Mouse (Mus musculus) forebrain, embryonic 15.5 days (tissue): Measurements from ENCODE around the gene Borcs5. TPM values are rescaled to one million over a fixed set of nuclear protein-coding genes. Genes with fewer than 3 reads are reported as not detected.

Experiments used
- ATAC-seq: fragments of 200-750 bp; cut with Nextera tagmentation; replicated peaks from 2 replicates; pipeline ENCODE4 v1.8.0; 2017; ENCODE audit warnings: mild to moderate bottlenecking, moderate TSS enrichment, moderate library complexity
- H3K27ac ChIP-seq: fragments of 300-500 bp; sonication (generic); replicated peaks from 2 replicates; pipeline ENCODE4 v1.5.1; 2015; ENCODE audit warnings: mild to moderate bottlenecking, inconsistent platforms
- H3K27me3 ChIP-seq: fragments of 300-500 bp; sonication (generic); 2 replicates; pipeline ENCODE4 v1.6.1; 2015; ENCODE audit warnings: inconsistent platforms
- H3K36me3 ChIP-seq: fragments of 300-500 bp; sonication (generic); 2 replicates; pipeline ENCODE4 v1.6.1; 2015; ENCODE audit warnings: mild to moderate bottlenecking, inconsistent platforms
- H3K4me1 ChIP-seq: fragments of 300-500 bp; sonication (generic); 2 replicates; pipeline ENCODE4 v1.6.1; 2015; ENCODE audit warnings: inconsistent platforms
- H3K4me2 ChIP-seq: fragments of 300-500 bp; sonication (generic); replicated peaks from 2 replicates; pipeline ENCODE4 v1.6.1; 2015; ENCODE audit warnings: mild to moderate bottlenecking, inconsistent platforms
- H3K4me3 ChIP-seq: fragments of 300-500 bp; sonication (generic); 2 replicates; pipeline ENCODE4 v1.5.1; 2015; ENCODE audit warnings: mild to moderate bottlenecking, inconsistent platforms
- H3K9ac ChIP-seq: fragments of 300-500 bp; sonication (generic); replicated peaks from 2 replicates; pipeline ENCODE4 v1.6.1; 2015; ENCODE audit warnings: mild to moderate bottlenecking, inconsistent platforms
- H3K9me3 ChIP-seq: fragments of 300-500 bp; sonication (generic); 2 replicates; pipeline ENCODE4 v1.6.1; 2016; ENCODE audit warnings: inconsistent platforms
- whole genome bisulfite sequencing: fragments of 180-500 bp; shearing (Covaris S2); methylation state at CpG from one replicate; pipeline ENCODE4 v1.1.7; 2015; ENCODE audit warnings: mixed read lengths; 5-methylcytosine and 5-hydroxymethylcytosine counted together
- polyA plus RNA-seq: library from polyadenylated mRNA; unstranded; fragments of >200 nt; fragmentation: Nextera tagmentation; extraction: Ambion mirVana; gene quantifications from 2 replicates; pipeline ENCODE4 v1.2.1, GENCODE M21; 2015

The Borcs5 gene
- polyA plus RNA-seq, 1 experiment from 2014 or later = 45.8 TPM

DNA sequence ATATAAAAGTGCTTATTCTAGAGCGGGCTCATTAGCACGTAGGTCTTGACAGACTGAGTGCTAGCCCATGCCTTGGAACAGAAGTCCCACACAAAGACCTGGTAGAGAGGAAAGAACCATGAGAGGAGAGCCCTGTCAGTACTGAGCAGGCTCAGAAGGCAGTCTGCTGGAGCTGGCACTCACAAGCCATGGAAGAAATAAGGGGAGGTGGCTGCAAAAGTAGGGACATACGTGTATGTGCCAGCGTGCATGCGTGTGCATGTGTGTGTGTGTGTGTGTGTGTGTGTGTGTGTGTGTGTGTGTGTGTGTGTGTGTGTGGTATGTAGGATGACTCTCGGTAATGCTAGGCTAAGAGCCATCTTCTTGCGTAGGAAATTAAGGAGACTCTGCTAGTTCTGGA lies 84.0 kb downstream of the Borcs5 start:
- Histone ChIP-seq H3K4me1 (peaks cover 5% of the 10 kb centered on the region; the same call in 1 of the 2 replicates), H3K9ac (no peak overlapping the region), H3K36me3 (0 out of 2 replicates have a peak, but pooled peaks cover 7% of the 10 kb centered on the region), H3K4me3 (no peak overlapping the region), H3K27ac (no peak overlapping the region), H3K4me2 (no peak overlapping the region), H3K27me3 (no peaks in the 10 kb centered on the region), H3K9me3 (no peaks in the 10 kb centered on the region)
- WGBS = 87% methylated on average over 7 of the region's 7 CpGs
- no peak for ATAC-seq

DNA sequence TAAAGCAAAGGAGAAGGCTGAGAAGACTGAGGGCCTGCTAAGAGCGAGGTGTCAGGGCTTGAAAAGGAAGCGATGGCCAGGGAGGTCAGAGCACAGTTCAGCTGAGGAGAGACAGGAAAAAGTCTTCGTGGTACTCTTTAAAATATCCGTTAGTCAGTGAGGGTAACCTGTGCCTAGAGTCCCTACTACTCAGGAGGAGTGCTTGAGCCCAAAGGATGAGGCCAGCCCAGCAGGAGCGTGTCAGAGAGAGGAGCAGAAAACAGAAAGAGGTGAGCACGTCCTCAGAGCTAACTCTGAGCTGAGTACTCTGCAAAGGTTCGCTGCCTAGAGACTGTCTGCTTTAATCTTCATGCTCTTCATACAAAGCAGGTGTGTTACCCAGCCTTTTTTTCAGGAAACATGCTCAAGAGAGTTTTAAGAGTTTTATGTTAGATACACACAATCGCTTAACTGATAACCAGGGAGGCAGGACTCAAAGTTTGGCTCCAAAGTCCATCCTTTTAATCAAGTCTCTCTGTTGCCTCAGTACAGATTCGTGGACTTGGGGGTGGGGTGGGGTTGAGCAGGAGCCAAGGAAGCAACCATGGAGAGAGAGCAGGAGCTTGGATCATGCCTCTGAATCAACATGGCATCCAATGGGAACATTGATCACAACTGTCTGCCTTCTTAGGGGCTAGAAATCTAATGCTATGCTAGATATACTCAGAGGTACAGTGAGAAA lies 84.7 kb downstream of the Borcs5 start:
- H3K27me3 ChIP-seq = no peaks in the 10 kb centered on the region
- H3K4me1 ChIP-seq = peaks cover 5% of the 10 kb centered on the region; the same call in 1 of the 2 replicates
- H3K36me3 ChIP-seq = 0 out of 2 replicates have a peak, but pooled peaks cover 7% of the 10 kb centered on the region
- H3K9me3 ChIP-seq = no peaks in the 10 kb centered on the region
- H3K4me3 ChIP-seq = no peak overlapping the region
- 92% methylated on average over 9 of the region's 9 CpGs for WGBS
- no peak for ATAC-seq
- no peak overlapping the region for H3K27ac ChIP-seq
- H3K9ac ChIP-seq = no peak overlapping the region
- no peak overlapping the region for H3K4me2 ChIP-seq

DNA sequence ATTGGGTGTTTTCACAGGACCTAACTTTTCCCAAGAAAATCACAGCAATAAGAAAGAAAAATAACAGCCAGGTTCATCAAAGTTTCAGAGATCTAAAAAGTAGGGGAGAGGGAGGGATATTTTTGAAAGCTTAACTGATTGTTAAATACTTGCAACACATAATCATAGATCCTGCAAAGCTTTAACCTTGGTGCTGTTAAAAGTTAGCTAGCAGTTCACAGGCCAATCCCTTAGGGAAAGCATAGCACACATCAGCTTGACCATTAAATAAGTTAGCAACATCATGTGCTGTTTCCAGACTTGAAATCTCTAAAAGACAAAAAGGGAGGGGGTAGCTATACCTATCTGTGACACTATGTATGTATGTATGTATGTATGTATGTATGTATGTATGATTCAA lies 86.1 kb downstream of the Borcs5 start:
- no peak overlapping the region for H3K9ac ChIP-seq
- no peaks in the 10 kb centered on the region for H3K9me3 ChIP-seq
- no peaks in the 10 kb centered on the region for H3K27me3 ChIP-seq
- H3K36me3 ChIP-seq = 0 out of 2 replicates have a peak, but pooled peaks cover 2% of the 10 kb centered on the region
- H3K4me3 ChIP-seq = no peak overlapping the region
- peaks cover 5% of the 10 kb centered on the region; the same call in 1 of the 2 replicates for H3K4me1 ChIP-seq
- no peak overlapping the region for H3K27ac ChIP-seq
- no peak overlapping the region for H3K4me2 ChIP-seq
- no peak for ATAC-seq

DNA sequence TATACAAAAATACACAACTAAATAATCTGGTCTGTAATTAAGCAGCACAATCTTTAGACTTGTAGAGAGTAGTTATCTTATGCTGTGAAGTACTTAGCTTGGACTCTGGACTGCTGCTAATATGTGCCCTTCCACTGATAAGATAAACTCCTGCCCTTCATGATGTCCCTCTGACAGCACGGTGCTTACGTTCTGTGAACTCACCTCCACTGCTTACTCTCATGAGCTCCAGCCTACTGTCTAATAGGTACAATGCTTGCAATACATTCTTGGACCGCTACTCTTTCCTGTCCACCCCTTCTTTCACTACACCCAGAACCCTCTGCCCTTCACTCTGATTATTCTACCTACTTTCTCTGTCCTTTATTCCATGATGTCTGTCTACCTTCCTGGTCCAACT lies 91.7 kb downstream of the Borcs5 start:
- ATAC-seq = no peak
- Histone ChIP-seq H3K4me2 (no peak overlapping the region), H3K4me3 (no peak overlapping the region), H3K9me3 (no peaks in the 10 kb centered on the region), H3K4me1 (no peaks in the 10 kb centered on the region), H3K27ac (no peak overlapping the region), H3K9ac (no peak overlapping the region), H3K36me3 (no peaks in the 10 kb centered on the region), H3K27me3 (no peaks in the 10 kb centered on the region)
- WGBS = 91% methylated on average over 3 of the region's 3 CpGs

DNA sequence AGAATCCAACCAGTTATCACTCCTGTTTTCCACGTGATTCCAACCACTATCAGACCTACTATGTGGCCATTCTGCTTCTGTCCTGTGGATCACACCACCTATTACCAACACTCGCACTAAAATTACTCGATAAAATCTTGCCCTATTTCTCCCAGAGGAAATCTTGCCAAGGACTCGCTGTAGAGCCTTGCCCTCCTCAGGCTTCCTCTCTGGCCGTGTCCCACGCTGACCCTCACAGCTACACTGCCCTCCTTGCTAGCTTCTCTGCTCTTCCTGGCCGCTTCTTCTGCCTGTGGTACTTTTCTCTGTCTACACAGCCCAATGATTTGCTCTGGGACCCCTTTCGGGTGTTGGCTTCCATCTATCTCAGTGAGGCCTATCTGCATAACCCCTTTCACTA lies 93.5 kb downstream of the Borcs5 start:
- Histone ChIP-seq H3K9ac (no peak overlapping the region), H3K4me3 (no peak overlapping the region), H3K36me3 (no peaks in the 10 kb centered on the region; the same call in 1 of the 2 replicates), H3K4me1 (no peaks in the 10 kb centered on the region), H3K27ac (no peak overlapping the region), H3K4me2 (no peak overlapping the region), H3K27me3 (no peaks in the 10 kb centered on the region), H3K9me3 (no peaks in the 10 kb centered on the region)
- 95% methylated on average over 8 of the region's 8 CpGs for WGBS
- ATAC-seq = no peak

DNA sequence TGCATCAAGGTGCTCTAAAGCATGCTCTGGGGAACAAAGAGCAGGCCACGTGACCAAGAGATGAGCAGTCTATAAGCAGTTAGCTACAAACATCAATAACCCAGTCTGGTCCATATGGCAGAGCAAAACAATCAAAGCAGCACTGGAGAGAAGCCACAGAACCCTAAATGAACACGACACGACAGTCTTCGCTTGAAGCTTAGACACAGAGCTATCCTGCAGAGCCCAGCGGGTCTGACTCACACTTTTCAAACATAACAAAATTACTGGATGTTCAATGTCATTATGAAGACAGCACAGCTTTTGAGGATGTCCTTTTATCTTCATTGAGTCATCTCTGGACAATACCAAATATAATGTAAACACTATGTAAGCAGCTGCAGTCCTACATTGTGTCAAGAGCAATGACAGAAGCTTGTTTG lies 94.5 kb downstream of the Borcs5 start:
- Histone ChIP-seq H3K27ac (no peak overlapping the region), H3K9me3 (no peaks in the 10 kb centered on the region), H3K4me2 (no peak overlapping the region), H3K27me3 (no peaks in the 10 kb centered on the region), H3K9ac (no peak overlapping the region), H3K4me1 (no peaks in the 10 kb centered on the region), H3K4me3 (no peak overlapping the region), H3K36me3 (peaks cover 3% of the 10 kb centered on the region; the same call in 1 of the 2 replicates)
- WGBS = 55% methylated on average over 5 of the region's 5 CpGs
- ATAC-seq = 0 out of 2 replicates have a peak, but pooled peaks have one; percentile 11

DNA sequence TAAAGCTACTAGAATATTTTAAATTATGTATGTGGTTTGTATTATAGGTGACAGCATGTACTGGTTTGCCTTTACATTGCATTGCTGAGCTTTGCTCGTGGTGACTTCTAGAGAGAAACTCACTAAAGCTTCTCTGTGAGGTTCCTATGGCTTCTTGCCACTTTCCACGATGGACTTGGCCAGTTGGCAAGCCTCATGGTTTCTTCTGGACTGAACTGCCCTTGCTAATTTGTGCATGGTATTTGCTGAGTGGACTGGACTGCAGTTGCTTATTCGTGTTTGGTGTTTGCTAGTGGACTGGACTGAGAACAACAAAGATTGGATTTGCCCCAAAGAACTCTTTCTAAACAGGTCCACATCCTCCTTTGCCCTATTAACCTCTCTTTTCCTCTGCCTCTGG lies 97.5 kb downstream of the Borcs5 start:
- no peak overlapping the region for H3K4me3 ChIP-seq
- no peak overlapping the region for H3K27ac ChIP-seq
- 88% methylated on average over 3 of the region's 3 CpGs for WGBS
- no peak for ATAC-seq
- H3K27me3 ChIP-seq = no peaks in the 10 kb centered on the region
- H3K36me3 ChIP-seq = peaks cover 4% of the 10 kb centered on the region; the same call in 1 of the 2 replicates
- no peaks in the 10 kb centered on the region for H3K4me1 ChIP-seq
- H3K4me2 ChIP-seq = no peak overlapping the region
- H3K9me3 ChIP-seq = no peaks in the 10 kb centered on the region
- no peak overlapping the region for H3K9ac ChIP-seq

DNA sequence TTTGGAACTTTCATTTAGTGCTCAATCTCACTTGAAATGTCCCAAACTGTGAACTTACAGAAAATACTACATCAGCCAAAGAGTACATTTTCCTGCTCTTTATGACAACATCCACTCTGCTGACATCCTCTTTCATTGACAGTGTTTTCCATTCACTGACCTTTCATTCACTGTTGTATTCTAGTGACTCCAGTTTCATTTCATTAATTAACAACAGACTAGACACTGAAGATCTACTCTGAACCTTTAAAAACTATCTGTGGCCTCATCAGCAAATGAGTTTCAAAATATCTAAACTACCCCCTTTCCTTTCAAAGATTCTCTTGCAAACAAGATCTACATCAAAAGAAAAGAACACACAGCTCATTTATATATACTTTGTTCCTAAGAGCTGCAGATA lies 104.3 kb downstream of the Borcs5 start:
- Histone ChIP-seq H3K9me3 (no peaks in the 10 kb centered on the region), H3K27me3 (no peaks in the 10 kb centered on the region), H3K9ac (no peak overlapping the region), H3K36me3 (peaks cover 3% of the 10 kb centered on the region), H3K27ac (no peak overlapping the region), H3K4me1 (no peaks in the 10 kb centered on the region), H3K4me3 (no peak overlapping the region), H3K4me2 (no peak overlapping the region)
- no peak for ATAC-seq

DNA sequence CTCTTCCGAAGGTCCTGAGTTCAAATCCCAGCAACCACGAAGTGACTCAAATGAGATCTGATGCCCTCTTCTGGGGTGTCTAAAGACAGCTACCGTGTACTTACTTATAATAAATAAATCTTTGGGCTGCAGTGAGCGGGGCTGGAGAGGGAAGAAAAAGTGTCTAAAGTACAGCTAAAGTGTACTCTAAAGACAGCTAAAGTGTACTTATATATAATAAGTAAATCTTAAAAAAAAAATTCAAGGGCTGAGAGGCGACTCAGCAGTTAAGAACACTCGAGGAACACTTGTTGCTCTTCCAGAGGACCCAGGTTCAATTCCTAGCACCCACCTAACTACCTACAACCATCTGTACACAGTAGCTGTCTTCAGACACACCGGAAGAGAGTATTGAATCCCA lies 106.6 kb downstream of the Borcs5 start:
- H3K27me3 ChIP-seq = no peaks in the 10 kb centered on the region
- no peak overlapping the region for H3K4me3 ChIP-seq
- H3K4me2 ChIP-seq = no peak overlapping the region
- ATAC-seq = no peak
- no peak overlapping the region for H3K27ac ChIP-seq
- H3K36me3 ChIP-seq = no peaks in the 10 kb centered on the region; the same call in 1 of the 2 replicates
- WGBS = 97% methylated on average over 7 of the region's 7 CpGs
- H3K4me1 ChIP-seq = no peaks in the 10 kb centered on the region
- no peak overlapping the region for H3K9ac ChIP-seq
- no peaks in the 10 kb centered on the region for H3K9me3 ChIP-seq

DNA sequence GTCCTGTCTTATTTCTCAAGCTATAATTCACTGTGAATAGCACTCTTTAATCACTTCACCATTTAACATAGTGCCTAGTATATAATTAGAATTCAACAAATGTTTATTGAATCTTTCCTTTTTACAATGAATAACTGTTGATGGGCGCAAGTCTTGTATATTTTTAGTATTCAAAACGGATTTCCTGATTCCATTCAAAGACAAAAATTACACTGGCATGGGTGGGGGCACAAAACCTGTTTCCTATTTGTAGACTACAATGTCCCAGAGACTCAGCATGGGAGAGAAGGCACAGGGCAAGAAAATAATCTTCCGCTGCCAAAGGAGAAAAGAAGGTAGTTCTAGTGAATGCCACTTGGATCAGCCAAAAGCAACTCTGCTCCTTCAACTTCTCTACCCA lies 108.8 kb downstream of the Borcs5 start:
- no peaks in the 10 kb centered on the region for H3K27me3 ChIP-seq
- H3K4me1 ChIP-seq = no peaks in the 10 kb centered on the region
- 87% methylated on average over 3 of the region's 3 CpGs for WGBS
- H3K36me3 ChIP-seq = no peaks in the 10 kb centered on the region; the same call in 1 of the 2 replicates
- no peak for ATAC-seq
- no peak overlapping the region for H3K4me3 ChIP-seq
- no peak overlapping the region for H3K9ac ChIP-seq
- no peaks in the 10 kb centered on the region for H3K9me3 ChIP-seq
- no peak overlapping the region for H3K27ac ChIP-seq
- no peak overlapping the region for H3K4me2 ChIP-seq

DNA sequence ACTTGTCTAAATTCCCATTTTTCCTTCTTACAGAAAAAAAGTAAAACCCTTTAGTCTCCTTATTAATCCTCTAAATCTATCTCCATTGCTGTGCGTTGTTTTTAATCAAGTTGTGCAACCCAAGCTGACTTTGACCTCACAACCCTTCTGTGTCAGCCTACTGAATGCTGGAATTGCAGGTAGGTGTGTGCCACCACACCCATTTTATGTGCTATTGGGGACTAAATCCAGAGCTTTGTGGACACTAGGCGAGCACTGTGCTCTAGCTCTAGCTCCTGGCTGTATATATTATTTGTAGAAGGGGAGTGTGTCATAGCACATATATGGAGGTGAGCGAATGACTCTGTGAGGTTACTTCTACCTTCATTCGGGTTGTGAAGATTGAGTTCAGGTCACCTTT lies 111.8 kb downstream of the Borcs5 start:
- Histone ChIP-seq H3K9me3 (no peaks in the 10 kb centered on the region), H3K4me3 (no peak overlapping the region), H3K4me2 (no peak overlapping the region), H3K36me3 (no peaks in the 10 kb centered on the region; the same call in 1 of the 2 replicates), H3K27ac (no peak overlapping the region), H3K4me1 (no peaks in the 10 kb centered on the region), H3K9ac (no peak overlapping the region), H3K27me3 (no peaks in the 10 kb centered on the region)
- ATAC-seq = no peak
- 95% methylated on average over 4 of the region's 4 CpGs for WGBS

DNA sequence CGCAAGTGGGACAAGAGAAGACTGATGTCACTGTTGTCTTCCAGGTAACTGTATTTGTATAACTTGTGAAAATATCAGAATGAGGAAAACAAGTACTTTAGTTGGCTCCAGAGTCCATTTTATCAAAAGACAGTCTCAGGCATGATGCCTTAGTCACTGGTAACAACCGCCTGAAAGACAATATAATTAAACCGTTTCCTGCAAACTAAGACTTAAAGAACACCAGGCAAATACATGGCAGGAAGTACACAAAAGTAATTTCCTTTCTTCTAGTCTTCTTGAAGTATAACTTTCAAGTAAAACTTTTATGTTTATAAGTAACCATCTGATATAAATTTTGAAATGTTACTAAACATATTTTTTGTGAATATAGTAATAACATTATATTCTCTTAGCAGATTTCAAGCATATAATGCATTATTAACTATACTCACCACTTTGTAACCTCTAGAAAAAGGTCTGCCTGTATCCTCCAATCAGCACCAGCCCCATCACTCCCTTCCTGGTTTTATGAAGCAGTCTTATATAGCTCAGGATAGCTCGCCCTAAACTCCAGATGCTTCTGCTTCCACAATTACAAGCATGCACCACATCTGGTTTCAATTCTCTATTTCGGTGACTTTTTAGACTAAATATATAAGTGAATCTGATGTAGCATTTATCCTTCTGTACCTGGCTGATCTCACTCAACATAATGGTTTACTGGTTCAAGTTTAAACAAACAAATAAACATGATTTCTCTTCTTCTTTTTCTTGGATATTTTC lies 112.8 kb downstream of the Borcs5 start:
- no peak overlapping the region for H3K4me2 ChIP-seq
- H3K9ac ChIP-seq = no peak overlapping the region
- WGBS = 92% methylated on average over 5 of the region's 5 CpGs
- H3K9me3 ChIP-seq = no peaks in the 10 kb centered on the region
- no peak overlapping the region for H3K27ac ChIP-seq
- ATAC-seq = no peak
- no peaks in the 10 kb centered on the region for H3K4me1 ChIP-seq
- no peak overlapping the region for H3K4me3 ChIP-seq
- H3K27me3 ChIP-seq = no peaks in the 10 kb centered on the region
- no peaks in the 10 kb centered on the region for H3K36me3 ChIP-seq
